Mouse (Mus musculus) bone marrow macrophage, adult 2 months (primary cell): ENCODE data around the gene Il2rb.

ENCODE experiments used
- CTCF ChIP-seq: IDR thresholded peaks from 2 replicates; pipeline ENCODE4 v1.5.1; 2012; ENCODE audit warnings: low read depth, mild to moderate bottlenecking, low read length, moderate library complexity
- POLR2A ChIP-seq: IDR thresholded peaks from 2 replicates; pipeline ENCODE4 v1.6.1; 2012; ENCODE audit warnings: mild to moderate bottlenecking, low read depth, low read length, borderline replicate concordance

DNA sequence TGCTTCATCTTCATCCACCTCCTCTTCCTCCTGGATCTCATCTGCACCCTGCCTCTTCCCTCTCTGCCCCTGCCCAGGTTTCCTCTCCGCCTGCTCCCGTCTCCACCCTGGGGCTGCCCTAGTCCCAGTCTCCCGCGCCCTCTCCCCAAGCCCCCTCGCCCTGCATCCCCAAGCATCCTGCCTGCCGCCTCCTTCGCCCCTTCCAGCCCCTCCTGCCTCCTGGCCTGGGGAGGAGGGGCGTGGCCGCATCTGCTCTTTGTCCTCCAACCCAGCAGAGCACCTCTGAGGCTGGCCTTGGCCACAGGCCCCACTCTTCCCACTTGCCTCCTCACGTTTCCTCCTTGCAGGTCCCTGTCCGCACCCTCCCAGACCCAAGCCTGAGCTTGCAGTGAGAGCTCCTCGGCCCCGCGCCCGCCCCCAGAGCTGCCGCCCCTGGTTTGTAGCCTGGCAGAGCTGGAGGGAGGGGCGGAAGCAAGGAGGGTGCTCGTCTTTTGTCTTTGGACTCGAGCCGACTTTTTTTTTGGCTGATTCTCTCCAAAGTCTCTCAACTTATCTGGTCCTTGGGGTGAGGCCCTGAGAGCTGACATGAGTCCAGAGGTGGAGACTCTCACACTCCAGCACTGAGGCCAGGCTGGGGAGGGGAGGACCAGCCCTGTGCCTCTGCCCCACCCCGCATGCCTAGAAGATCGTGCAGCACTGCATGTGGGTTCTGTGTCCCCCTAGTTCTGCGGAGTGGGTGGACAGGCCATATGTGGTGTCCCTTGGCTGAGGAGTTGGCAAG, 57.6 kb downstream of the Il2rb start:
- TF ChIP-seq POLR2A = no peak
- TF ChIP-seq CTCF = no peak
